Mouse (Mus musculus): Measurements from ENCODE around the gene Tex14.

DNA sequence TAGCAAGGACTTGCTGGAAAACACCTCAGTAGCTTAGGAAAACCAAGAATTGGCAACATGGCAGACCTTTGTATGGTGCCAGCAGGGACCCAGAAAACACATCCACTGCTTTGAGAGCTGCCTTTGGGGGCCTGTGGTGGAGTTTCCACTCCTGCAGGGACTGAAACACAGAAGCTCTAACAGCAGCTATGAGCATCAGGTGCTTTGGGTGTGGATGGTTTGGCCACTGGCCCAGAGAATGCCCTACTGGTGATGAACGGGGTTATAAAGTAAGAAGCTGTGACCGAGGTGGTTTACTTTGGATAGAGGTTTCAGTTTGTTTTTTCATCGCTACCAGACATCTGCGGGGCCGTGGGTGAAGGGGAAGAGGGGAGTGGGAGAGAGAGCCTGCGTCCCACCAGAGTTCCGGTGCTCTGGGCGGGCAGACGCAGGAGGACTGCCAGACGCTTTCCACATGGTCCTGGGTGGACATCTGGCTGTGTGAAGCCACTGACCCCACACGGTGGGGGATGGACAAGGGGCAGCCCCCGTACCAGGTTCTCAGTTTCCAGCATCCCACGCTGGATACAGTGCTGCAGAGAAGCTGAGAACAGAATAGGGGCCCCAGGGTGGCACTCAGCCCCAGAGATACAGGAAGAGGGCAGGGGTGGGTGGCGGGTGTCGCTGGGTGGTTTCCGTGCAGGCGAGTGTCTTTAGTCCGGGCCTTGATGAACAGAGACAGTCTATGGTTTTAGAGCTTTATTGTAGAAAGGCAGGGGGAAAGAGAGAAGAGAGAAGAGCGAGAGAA is 62.8 kb downstream of the Tex14 start:
- no peak for TF ChIP-seq CTCF (IDR thresholded peaks at IDR 0.05; ENCODE audit: extremely low read depth, insufficient read depth, low read length)
- TF ChIP-seq POLR2A (IDR thresholded peaks at IDR 0.05; ENCODE audit: extremely low read depth, insufficient read depth, low read length), result no peak

Measured in cortical plate, adult 2 months (tissue).